Mouse (Mus musculus) fibroblast of lung, adult 2 months (primary cell): ENCODE results near the gene Eml2.

Experiments
- DNase-seq: peaks from one replicate; pipeline ENCODE4 v3.0.0-alpha.2; 2011; ENCODE audit warnings: low read depth

Gene Eml2

DNA sequence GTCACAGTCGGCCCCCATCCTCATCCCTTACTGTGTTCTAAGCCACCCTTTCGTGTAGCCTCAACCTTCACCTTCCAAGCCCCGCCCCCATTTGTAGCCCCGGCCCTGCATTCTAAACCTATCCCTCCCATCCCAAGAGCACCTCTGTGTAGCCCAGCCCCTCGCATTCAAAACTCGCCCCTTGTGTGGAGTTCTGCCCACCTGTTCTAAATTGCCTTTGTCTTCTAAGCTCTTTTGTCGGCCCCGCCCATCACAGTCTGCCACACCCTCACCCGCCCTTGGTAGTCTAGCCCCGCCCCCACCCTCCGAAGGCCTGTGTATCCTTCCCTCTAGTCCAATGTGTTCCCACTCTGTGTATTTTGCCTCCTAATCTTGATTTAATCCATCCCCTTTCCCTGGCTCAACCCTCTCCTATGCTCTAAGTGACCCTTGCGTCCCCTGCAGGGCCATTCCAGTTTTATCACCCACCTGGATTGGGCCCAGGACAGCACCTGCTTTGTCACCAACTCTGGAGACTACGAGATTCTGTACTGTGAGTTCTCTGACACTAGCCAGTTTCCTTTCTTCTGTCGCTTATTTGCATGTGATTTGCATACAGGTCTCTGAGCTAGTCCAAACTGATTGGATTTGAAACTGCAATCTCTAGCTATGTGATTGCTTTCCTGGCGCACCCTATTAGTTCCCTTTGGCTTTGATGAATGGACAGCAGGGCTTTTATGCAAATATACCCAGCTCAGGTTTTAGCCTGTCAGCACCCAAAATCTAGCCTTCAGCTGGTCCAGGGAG is 26.0 kb downstream of the Eml2 start:
- DNase-seq: no peak

DNA sequence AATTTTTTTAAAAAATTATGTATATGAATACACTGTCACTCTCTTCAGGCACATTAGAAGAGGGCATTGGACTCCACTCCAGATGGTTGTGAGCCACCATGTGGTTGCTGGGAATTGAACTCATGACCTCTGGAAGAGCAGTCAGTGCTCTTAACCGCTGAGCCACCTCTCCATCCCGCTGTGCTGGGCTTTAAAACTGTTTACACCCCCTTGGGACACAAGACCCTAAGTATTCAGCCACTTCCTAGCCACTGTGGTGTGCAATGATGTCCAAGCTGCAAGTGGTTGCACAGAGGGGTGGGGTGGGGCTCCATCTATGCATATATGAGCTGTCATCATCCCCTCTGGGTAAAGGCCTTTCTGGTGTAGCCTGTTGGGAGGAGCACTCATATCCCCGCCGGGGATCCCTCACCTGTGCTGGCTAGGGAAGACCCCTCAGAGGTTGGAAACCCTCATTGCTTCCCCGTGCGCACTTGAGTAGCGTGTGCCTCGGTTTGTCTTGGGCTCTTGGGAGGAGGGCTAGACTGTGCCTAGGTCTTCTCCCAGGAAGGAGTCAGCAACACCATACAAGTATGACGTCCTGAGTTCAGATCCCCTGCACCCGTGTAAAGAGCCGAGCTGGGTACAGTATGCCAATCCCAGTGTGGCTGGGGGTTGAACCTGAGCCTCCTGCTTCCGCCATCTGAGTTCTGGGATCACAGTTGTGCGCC is 32.1 kb downstream of the Eml2 start:
- DNase-seq: no peak

DNA sequence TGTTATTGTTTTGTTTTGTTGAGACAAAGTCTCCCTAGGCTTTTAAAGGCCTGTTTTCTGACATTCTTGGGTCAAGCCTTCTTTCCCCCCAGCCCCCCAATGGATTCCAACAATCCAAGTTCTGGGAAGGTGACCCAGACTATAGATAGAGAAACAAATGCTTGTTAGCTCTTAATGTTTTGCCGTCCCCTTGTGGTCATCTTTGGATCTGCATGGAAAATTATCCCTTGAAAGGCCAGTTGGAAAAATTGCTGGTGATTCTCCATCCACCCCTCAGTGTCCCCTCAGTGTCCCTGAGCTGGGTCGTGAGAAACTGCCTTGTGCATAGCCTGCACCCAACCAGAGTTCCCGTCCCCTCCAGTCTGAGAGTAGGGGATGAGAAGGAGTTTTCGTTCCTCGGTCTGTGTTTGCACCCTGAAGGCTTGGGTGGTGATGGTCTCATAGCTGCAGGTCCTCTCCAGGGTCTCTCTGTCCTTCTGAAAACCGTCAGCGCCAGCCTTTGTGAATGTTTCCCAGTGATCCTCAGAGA is 32.8 kb downstream of the Eml2 start:
- DNase-seq: no peak

DNA sequence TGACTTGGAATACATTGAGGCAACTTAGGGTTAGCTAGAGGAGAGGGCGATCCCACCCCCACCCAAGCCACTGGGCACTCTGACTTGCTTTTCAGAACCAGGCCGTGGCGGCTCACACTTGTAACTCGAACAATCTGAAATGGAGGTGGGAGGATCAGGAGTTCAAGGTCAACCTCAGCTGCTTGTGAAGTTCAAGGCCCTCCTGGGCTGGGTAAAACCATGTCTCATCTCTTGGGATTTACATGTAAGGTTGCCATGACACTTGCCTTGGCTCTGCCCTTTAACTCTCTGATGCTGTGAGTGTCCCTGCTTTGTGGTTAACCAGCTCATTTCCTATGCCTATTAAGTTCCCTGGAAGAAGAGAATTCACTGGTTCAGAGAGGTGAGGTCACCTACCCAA is 33.3 kb downstream of the Eml2 start:
- no peak for DNase-seq

DNA sequence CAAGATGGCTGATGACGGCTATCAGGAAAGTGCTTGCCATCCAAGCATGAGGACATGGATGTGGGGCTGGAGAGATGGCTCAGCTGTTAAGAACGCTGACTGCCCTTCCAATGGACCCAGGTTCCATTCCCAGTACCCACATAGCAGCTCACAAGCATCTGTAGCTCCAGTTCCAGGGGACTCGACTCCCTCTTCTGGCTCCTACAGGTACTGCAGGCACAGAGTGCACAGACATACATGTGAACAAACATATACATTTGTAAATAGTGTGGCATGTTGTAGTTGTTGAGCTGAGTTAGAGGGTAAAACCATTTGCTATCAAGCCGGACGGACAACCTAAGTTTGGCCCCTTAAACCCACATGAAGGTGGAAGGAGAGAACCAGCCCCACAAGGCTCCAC is 33.8 kb downstream of the Eml2 start:
- DNase-seq: no peak

DNA sequence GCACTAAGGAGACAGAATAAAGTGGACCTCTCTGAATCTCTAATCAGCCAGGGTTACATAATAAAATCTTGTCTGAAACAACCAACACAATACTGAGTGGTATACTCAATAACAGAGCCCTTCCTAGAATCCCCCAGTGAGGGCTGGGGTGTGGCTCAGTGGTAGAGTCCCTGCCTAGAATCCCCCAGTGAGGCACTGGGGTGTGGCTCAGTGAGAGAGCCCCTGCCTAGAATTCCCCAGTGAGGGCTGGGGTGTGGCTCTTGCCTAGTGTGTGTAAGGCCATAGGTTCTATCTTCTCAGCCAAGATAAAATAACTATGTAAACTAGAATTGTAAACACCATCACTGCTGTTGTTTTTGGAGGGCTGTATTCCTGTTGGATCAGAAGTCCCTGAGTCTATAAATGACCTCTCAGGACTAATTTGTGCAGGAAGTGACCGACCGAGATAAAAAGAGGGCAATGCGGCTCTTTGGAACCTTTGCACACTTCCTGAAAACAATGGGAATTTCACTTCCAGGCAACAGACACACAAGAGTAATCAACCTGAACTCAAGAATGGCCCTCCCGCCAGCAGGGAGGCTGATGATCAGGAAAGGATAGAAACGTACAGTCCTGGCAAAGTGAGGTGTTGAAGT is 34.9 kb downstream of the Eml2 start:
- no peak for DNase-seq

DNA sequence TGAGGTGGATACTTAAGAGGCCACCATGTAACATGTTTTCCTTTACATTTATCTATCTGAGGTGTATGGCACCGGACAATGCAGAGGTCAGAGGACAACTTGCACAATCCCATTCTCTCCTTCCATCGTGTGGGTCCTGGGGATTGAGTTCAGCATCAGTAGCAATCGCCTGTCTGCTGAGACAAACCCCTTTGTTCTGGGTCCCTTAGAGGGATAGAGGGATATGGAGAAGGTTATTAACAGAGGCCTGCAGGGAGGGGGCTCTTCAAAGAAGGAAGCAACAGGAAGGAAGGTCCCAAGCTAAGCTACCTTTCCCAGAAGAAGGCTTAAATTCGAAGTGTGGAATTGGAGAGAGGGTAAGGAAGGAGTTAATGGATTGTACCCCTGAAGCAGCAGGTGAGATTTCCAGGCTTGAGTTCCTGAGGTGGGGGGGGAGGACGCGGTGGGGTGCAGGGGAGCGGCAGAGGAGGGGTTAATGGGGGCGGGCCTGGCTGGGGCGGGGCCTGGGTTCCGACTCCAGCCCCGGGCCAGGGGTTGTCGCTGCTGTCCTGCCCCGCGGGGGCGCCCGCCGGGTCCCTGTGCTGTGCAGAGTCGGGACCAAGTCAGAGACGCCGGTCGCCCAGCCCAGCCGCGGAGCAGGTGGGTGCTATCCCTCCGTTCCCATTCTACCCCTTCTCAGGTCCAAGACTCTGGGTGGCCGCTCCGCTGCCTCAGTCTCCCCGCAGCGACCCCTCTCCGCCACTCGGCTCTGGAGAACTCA is 36.0 kb downstream of the Eml2 start, which contains the start of gene Gpr4:
Gene Gpr4 (plus strand): TSS at position 543 of the 760 bp plus-strand sequence.
- no peak for DNase-seq

DNA sequence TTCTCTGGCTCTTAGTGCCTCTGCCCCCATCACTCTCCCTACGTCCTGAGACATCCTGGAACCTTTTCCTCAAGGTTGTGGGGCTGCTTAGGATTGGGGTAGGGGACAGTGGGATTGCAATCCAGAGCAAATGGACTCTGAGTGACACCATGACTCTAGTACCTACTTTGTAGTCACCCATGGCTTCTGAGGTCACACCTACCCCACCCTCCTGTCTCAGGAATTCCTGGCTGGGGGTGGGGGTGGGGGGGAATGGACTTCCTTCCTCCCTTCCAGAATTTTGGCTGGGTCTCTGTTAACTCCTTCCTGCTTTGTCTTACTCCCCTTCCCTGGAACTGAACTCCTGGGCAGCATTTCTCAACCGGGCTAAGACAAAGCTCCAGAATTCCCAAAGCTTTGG is 37.2 kb downstream of the Eml2 start:
- DNase-seq: no peak

DNA sequence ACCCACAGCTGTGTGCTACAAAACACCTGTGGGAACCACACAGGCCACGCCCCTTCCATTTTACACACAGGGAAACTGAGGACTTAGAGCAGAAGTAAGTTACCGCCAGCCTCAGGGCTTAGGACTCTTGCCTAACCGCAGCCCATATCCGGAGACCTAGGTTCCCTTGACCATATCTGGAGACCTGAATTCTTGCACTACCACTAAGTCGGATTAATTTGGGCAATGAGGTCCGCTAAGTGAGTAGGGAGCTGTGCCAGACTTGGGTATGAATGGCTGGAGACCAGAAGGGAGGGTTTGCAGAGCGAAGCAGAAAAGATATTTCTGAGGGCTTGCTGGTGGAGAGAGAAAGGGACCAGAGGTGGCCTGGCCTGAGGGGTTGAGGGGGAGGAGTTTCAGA is 38.1 kb downstream of the Eml2 start:
- no peak for DNase-seq

DNA sequence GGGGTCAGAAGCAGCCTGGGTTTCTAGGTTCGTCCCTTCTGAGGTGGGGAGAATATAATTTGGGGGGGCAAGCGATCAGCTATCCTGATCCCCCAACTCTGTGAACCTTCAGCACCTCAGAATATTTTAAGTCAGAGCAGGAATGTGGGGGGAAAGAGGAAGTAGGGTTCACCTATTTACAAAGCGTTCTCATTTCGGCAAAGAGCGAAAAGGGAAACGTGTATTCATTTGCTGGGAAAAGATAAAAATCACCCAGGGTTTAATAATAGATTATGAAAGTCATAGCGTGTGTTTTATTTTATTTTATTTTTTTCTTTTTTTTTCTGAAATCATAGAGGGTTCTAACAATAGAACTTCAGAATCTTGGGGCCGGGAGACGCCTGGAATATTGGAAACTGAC is 38.7 kb downstream of the Eml2 start:
- DNase-seq: no peak

DNA sequence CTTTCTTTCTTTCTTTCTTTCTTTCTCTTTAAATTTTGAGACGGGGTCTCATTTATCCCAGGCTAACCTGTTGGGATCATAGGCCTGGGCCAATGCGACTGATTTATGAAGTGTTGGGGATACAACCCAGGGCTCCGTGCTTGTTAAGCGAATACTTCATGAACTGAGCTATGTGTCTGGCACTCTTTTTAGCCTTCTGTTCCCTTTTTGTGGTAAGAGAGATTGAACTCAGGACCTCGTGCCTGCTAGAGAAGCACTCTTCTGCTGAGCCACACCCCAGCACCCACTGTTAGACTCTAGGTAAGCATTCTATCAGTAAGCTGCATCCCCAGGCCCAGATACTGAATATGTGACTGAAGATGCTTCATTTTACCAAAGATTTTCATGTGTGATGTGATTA is 41.3 kb downstream of the Eml2 start:
- DNase-seq: no peak

DNA sequence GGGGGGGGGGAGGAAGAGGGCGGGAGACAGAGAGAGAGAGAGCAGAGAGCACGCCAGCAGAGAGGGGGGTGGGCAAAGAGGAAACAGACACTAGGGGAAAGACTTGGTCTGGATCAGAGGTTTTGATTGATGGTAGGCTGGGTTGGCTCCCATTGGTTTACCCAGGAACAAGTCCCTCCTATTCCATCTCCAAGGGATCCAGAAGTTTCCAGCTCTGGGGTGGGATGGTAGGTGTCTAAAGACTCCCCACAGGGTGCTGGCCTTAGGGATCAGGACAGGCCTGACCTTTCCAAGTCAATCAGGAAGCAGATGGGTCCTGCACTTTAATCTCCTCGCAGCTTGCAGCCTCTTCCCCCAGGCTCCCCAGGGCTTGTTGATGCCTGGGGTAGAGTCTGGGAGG is 41.7 kb downstream of the Eml2 start:
- DNase-seq: no peak

DNA sequence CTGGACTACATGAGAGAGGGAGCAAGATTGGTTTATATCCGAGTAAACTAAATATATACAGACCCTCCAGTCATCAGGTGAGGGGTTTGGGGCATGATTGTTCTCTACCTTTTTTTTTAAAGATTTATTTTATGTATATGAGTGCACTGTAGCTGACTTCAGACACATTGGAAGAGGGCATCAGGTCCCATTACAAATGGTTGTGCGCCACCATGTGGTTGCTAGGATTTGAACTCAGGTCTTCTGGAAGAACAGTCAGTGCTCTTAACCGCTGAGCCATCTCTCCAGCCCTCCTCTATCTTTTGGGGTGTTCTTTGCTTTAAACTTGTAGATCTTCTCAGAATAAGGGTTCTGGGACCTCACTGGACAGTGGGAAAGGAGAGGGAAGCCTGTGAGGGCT is 43.8 kb downstream of the Eml2 start:
- DNase-seq: no peak

DNA sequence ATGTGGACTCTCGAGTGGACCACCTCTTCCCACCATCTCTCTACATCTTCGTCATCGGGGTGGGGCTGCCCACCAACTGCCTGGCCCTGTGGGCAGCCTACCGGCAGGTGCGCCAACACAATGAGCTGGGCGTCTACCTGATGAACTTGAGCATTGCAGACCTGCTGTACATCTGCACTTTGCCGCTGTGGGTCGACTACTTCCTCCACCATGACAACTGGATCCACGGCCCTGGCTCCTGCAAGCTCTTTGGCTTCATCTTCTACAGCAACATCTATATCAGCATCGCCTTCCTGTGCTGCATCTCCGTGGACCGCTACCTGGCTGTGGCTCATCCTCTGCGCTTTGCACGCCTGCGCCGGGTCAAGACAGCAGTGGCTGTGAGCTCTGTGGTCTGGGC is 46.0 kb downstream of the Eml2 start:
- no peak for DNase-seq

DNA sequence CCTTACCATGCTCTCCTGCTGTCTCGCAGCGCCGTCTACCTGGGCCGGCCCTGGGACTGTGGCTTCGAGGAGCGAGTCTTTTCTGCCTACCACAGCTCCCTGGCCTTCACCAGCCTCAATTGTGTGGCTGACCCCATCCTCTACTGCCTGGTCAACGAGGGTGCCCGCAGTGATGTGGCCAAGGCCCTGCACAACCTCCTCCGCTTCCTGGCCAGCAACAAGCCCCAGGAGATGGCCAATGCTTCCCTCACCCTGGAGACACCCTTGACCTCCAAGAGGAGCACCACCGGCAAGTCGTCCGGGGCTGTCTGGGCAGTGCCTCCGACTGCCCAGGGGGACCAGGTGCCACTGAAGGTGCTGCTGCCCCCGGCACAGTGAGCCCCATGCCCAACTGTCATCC is 46.7 kb downstream of the Eml2 start:
- DNase-seq: no peak

DNA sequence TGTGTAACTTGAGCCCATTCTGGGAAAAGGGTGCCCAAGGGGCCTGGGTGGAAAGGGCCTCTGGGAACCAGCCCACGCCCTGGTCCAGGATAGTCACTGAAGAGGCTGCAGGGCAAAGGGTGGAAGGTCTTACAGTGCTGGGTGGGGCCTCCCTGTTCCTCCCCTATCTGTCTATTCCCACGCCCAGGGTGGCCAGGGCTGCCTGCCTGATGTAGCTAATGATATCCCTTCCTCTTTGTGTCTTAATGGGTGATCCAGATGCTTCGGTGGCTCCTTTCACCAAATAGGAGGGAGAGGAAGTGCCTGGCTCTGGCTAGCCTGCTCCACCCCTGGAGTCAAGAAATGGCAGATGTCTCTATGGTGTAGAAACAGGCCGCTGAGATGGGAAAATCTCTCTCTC is 48.7 kb downstream of the Eml2 start:
- DNase-seq: no peak

DNA sequence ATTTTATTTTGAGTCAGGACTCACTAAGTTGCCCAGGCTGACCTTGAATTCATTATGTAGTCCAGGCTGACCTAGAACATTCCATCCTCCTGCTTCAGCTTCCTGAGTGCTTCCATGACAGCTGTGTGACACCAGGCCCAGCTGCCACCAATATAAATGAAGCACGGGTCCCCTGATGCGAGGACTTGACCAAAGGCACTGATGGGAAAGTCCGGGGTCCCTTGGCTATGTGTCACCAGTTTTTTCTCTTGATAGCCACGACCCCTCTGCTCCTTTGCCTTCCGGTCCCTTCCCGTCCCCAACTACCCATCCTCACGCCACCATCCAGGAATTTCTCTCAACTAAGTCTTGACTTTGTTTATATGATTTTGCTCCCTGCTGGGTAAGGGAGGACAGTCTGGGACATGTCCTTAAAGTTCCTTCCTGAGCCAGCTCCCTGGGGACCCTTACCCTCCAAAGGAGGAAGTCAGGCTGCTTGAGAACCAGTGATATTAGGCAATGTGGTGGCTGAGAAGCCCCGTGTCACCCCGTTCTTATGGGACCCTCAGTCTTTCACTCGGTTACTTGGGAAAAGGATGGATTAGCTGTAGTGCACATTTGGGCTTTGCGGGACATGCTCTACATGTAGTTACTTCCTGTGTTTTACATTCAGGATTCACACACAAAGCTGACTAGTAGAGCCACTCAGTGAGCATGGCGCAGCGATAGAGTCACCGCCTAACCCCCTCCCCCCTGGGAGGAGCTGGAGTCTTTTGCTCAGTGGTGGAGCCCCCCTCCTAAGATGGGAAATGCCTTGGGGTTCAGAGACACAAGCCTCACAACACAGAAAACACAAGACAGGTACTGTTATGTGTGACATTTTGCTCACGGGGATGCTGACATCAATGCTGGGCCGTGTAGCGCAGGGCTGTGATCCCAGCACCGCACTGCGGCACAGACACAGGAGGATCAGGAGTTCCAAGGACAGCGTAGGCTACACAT is 50.9 kb downstream of the Eml2 start:
- DNase-seq: peak; percentile 34

DNA sequence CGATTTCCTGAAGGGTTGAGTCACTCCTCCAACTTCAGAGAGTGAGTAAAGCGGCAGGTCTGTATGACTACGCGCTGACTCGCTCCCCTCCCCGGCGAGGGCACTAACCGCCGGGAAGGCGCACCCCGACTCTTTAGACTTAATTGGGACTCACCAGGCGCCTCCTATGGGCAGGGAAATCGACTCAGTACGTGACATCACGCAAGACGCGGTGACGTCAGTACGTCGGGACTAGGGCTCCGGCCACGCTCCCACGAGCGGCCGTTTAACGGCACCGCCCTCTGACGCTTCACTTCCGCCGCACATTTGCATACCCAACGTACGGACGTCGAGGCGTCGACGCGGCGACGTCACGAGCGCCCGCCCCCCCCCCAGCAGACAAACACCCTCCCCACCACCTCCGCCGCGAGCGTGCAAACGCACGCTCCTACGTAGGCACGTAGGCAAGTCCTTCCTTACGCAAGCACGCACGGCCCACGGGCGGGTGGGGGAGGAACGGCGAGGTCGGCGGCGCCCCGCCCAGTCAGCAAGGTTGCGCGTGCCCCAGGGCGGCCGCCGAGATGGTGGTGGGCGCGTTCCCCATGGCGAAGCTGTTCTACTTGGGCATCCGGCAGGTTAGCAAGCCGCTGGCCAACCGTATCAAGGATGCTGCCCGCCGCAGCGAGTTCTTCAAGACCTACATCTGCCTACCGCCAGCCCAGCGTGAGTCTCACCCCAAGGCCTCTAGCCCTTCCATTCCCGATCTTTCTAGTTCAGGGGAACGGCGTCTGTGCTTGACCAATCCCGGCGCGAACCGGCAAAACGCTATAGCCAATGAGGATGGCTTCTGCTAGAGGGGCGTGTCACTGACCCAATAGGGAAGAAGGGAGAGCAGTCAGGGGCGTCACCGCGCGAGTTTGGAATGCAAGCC is 51.9 kb downstream of the Eml2 start, which contains the start of gene Opa3:
Gene Opa3 (plus strand): TSS at position 452 of the 910 bp plus-strand sequence.
- peak; percentile 99 for DNase-seq

DNA sequence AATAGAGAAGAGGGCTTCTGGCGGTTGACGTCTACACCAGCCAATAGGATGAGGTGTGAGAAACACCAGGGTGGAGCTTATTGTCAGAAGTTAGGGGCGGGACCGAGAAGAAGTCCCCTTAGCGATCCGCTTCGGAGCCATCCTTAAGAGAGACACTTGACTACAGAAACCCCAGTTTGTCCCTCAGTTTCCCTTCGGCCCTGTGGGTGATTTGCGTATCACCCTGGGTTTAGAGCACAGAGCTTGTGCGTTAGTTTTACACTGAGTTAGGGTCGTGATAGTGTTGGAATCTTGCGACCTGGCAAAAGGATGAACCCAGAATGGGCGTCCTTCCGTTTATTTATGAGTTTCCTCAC is 52.5 kb downstream of the Eml2 start:
- no peak for DNase-seq

DNA sequence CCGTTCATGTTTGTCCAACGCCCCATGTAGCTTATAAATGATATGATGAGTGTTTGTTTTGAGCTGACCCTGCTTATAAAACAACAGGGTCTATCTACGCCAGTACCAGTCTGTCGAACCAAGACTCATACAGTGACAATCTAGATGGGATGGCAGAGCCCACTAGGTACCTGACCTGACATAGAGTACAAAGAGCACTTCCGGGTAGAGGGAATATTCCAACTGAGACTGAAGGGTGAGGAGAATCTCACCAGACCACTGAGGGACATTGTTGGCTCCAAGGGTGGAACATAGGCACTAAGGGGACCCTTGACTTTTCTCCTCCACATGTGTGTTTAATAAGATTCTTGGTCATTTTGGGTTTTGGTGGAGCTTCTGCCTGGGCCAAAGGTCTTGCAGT is 53.2 kb downstream of the Eml2 start:
- DNase-seq: no peak
